Mouse (Mus musculus): ENCODE results near the gene Adgrg1.

- TF ChIP-seq POLR2A (IDR thresholded peaks at IDR 0.05; ENCODE audit: borderline replicate concordance, low read depth, low read length) (no peak), CTCF (IDR thresholded peaks at IDR 0.05; ENCODE audit: low read depth, low read length) (no peak)
Measured at GRCm38 (mm10) chr8:95049636-95050035, 75.1 kb downstream of the Adgrg1 start.

Data from bone marrow macrophage, adult 2 months (primary cell).